Mouse (Mus musculus) embryonic facial prominence, embryonic 15.5 days (tissue): ENCODE measurements around the gene Abcb9. TPM values are rescaled to one million over a fixed set of nuclear protein-coding genes. Genes with fewer than 3 reads are reported as not detected.

Experiments used
- ATAC-seq: fragments of 200-750 bp; cut with Nextera tagmentation; 2 replicates; pipeline ENCODE4 v1.8.0; 2017; ENCODE audit warnings: low read depth, moderate TSS enrichment; ENCODE audit not compliant: insufficient number of reproducible peaks, low FRiP score, low TSS enrichment
- H3K27ac ChIP-seq: fragments of 300-500 bp; sonication (generic); replicated peaks from 2 replicates; pipeline ENCODE4 v1.5.1; 2015; ENCODE audit warnings: mild to moderate bottlenecking, inconsistent platforms
- H3K27me3 ChIP-seq: fragments of 300-500 bp; sonication (generic); 2 replicates; pipeline ENCODE4 v1.6.1; 2015; ENCODE audit warnings: inconsistent platforms
- H3K36me3 ChIP-seq: fragments of 300-500 bp; sonication (generic); 2 replicates; pipeline ENCODE4 v1.6.1; 2015; ENCODE audit warnings: mild to moderate bottlenecking, inconsistent platforms
- H3K4me1 ChIP-seq: fragments of 300-500 bp; sonication (generic); 2 replicates; pipeline ENCODE4 v1.6.1; 2015; ENCODE audit warnings: inconsistent platforms
- H3K4me2 ChIP-seq: fragments of 300-500 bp; sonication (generic); replicated peaks from 2 replicates; pipeline ENCODE4 v1.6.1; 2015; ENCODE audit warnings: mild to moderate bottlenecking, inconsistent platforms
- H3K4me3 ChIP-seq: fragments of 300-500 bp; sonication (generic); replicated peaks from 2 replicates; pipeline ENCODE4 v1.5.1; 2015; ENCODE audit warnings: mild to moderate bottlenecking, inconsistent platforms
- H3K9ac ChIP-seq: fragments of 300-500 bp; sonication (generic); 2 replicates; pipeline ENCODE4 v1.6.1; 2015; ENCODE audit warnings: inconsistent platforms
- H3K9me3 ChIP-seq: fragments of 300-500 bp; sonication (generic); replicated peaks from 2 replicates; pipeline ENCODE4 v1.6.1; 2016; ENCODE audit warnings: inconsistent platforms
- WGBS: fragments of 180-500 bp; shearing (Covaris S2); methylation state at CpG from one replicate; pipeline ENCODE4 v1.1.7; 2015; 5-methylcytosine and 5-hydroxymethylcytosine counted together
- polyA plus RNA-seq: library from polyadenylated mRNA; unstranded; fragments of >200 nt; fragmentation: Nextera tagmentation; extraction: Ambion mirVana; gene quantifications from 2 replicates; pipeline ENCODE4 v1.2.1, GENCODE M21; 2015

Gene Abcb9
- polyA plus RNA-seq, 1 experiment from 2014 or later, result 2.9 TPM

GRCm38 (mm10) chr5:124039602-124040001, 56.0 kb downstream of the Abcb9 start:
- Histone ChIP-seq H3K9me3 (no peaks in the 10 kb centered on the region), H3K27ac (no peak overlapping the region), H3K9ac (no peak overlapping the region), H3K4me3 (no peak overlapping the region), H3K4me2 (no peak overlapping the region), H3K36me3 (no peaks in the 10 kb centered on the region), H3K27me3 (no peaks in the 10 kb centered on the region), H3K4me1 (peaks cover 8% of the 10 kb centered on the region; the same call in 1 of the 2 replicates)
- 82% methylated on average over 6 of the region's 6 CpGs for WGBS
- no peak for ATAC-seq

GRCm38 (mm10) chr5:124036836-124037235, 58.8 kb downstream of the Abcb9 start:
- Histone ChIP-seq H3K27me3 (no peaks in the 10 kb centered on the region), H3K9ac (no peak overlapping the region), H3K4me2 (no peak overlapping the region), H3K27ac (no peak overlapping the region), H3K36me3 (no peaks in the 10 kb centered on the region), H3K4me1 (no peaks in the 10 kb centered on the region), H3K9me3 (no peaks in the 10 kb centered on the region), H3K4me3 (no peak overlapping the region)
- no peak for ATAC-seq
- WGBS, result 61% methylated on average over 5 of the region's 5 CpGs

GRCm38 (mm10) chr5:124036341-124036740, 59.3 kb downstream of the Abcb9 start:
- no peak overlapping the region for H3K9ac ChIP-seq
- ATAC-seq, result no peak
- no peak overlapping the region for H3K4me2 ChIP-seq
- H3K36me3 ChIP-seq, result no peaks in the 10 kb centered on the region
- no peaks in the 10 kb centered on the region for H3K9me3 ChIP-seq
- H3K27ac ChIP-seq, result no peak overlapping the region
- no peaks in the 10 kb centered on the region for H3K4me1 ChIP-seq
- H3K27me3 ChIP-seq, result no peaks in the 10 kb centered on the region
- no peak overlapping the region for H3K4me3 ChIP-seq
- WGBS, result 37% methylated on average over 6 of the region's 6 CpGs

- Histone ChIP-seq H3K27me3 (no peaks in the 10 kb centered on the region), H3K4me2 (no peak overlapping the region), H3K9me3 (no peaks in the 10 kb centered on the region), H3K4me1 (peaks cover 5% of the 10 kb centered on the region), H3K27ac (no peak overlapping the region), H3K9ac (no peak overlapping the region), H3K36me3 (no peaks in the 10 kb centered on the region), H3K4me3 (no peak overlapping the region)
- 62% methylated on average over 8 of the region's 8 CpGs for WGBS
- no peak for ATAC-seq
Observed at GRCm38 (mm10) chr5:124035806-124036205, 59.8 kb downstream of the Abcb9 start.

- no peaks in the 10 kb centered on the region for H3K36me3 ChIP-seq
- no peak overlapping the region for H3K4me2 ChIP-seq
- peaks cover 9% of the 10 kb centered on the region for H3K4me1 ChIP-seq
- no peak overlapping the region for H3K27ac ChIP-seq
- no peak overlapping the region for H3K9ac ChIP-seq
- 61% methylated on average over 9 of the region's 9 CpGs for WGBS
- no peaks in the 10 kb centered on the region for H3K9me3 ChIP-seq
- no peak overlapping the region for H3K4me3 ChIP-seq
- no peak for ATAC-seq
- H3K27me3 ChIP-seq, result no peaks in the 10 kb centered on the region
Observed at GRCm38 (mm10) chr5:124035406-124035805, 60.2 kb downstream of the Abcb9 start.

- peaks cover 18% of the 10 kb centered on the region for H3K4me1 ChIP-seq
- H3K27ac ChIP-seq, result no peak overlapping the region
- ATAC-seq, result no peak
- H3K4me2 ChIP-seq, result no peak overlapping the region
- no peak overlapping the region for H3K4me3 ChIP-seq
- 62% methylated on average over 11 of the region's 11 CpGs for WGBS
- H3K9me3 ChIP-seq, result no peaks in the 10 kb centered on the region
- H3K27me3 ChIP-seq, result no peaks in the 10 kb centered on the region
- H3K36me3 ChIP-seq, result no peaks in the 10 kb centered on the region
- H3K9ac ChIP-seq, result no peak overlapping the region
Observed at GRCm38 (mm10) chr5:124034471-124034870, 61.1 kb downstream of the Abcb9 start.

- peak; percentile 78 for ATAC-seq
- H3K27ac ChIP-seq, result peak within 1 kb of the TSS; percentile 94
- no peaks in the 10 kb centered on the region for H3K9me3 ChIP-seq
- under 1% methylated on average over 52 of the region's 52 CpGs for WGBS
- H3K9ac ChIP-seq, result peak within 1 kb of the TSS; percentile 84
- no peaks in the 10 kb centered on the region for H3K36me3 ChIP-seq
- H3K4me2 ChIP-seq, result peak within 1 kb of the TSS; percentile 68
- peak within 1 kb of the TSS; percentile 85 for H3K4me3 ChIP-seq
- peaks cover 33% of the 10 kb centered on the region for H3K4me1 ChIP-seq
- no peaks in the 10 kb centered on the region for H3K27me3 ChIP-seq
Observed at GRCm38 (mm10) chr5:124032001-124032508, 63.5 kb downstream of the Abcb9 start, which contains the start of gene Vps37b. Vps37b (minus strand) TSS chr5:124032270.

GRCm38 (mm10) chr5:124031068-124031955, 64.3 kb downstream of the Abcb9 start:
- Histone ChIP-seq H3K9ac (peak overlapping the region; percentile 84), H3K4me2 (peak overlapping the region; percentile 68), H3K36me3 (no peaks in the 10 kb centered on the region), H3K27ac (peak overlapping the region; percentile 94), H3K4me1 (peaks cover 40% of the 10 kb centered on the region), H3K9me3 (no peaks in the 10 kb centered on the region), H3K4me3 (peak overlapping the region; percentile 85), H3K27me3 (no peaks in the 10 kb centered on the region)
- ATAC-seq, result 0 out of 2 replicates have a peak, but pooled peaks have one; percentile 14
- under 1% methylated on average over 26 of the region's 26 CpGs for WGBS

GRCm38 (mm10) chr5:124030386-124031067, 65.1 kb downstream of the Abcb9 start:
- no peaks in the 10 kb centered on the region for H3K36me3 ChIP-seq
- no peak for ATAC-seq
- H3K9ac ChIP-seq, result peak overlapping the region; percentile 84
- peak overlapping the region; percentile 85 for H3K4me3 ChIP-seq
- WGBS, result 32% methylated on average over 12 of the region's 12 CpGs
- no peaks in the 10 kb centered on the region for H3K9me3 ChIP-seq
- H3K4me1 ChIP-seq, result peaks cover 46% of the 10 kb centered on the region
- peak overlapping the region; percentile 68 for H3K4me2 ChIP-seq
- peak overlapping the region; percentile 94 for H3K27ac ChIP-seq
- H3K27me3 ChIP-seq, result no peaks in the 10 kb centered on the region

GRCm38 (mm10) chr5:124029220-124030035, 66.2 kb downstream of the Abcb9 start:
- peaks cover 53% of the 10 kb centered on the region for H3K4me1 ChIP-seq
- H3K27ac ChIP-seq, result no peak overlapping the region
- no peak overlapping the region for H3K4me3 ChIP-seq
- no peak overlapping the region for H3K9ac ChIP-seq
- peak overlapping the region; percentile 68; the same call in 1 of the 2 replicates for H3K4me2 ChIP-seq
- H3K9me3 ChIP-seq, result no peaks in the 10 kb centered on the region
- no peaks in the 10 kb centered on the region for H3K36me3 ChIP-seq
- 77% methylated on average over 19 of the region's 19 CpGs for WGBS
- no peak for ATAC-seq
- H3K27me3 ChIP-seq, result no peaks in the 10 kb centered on the region
